Mouse (Mus musculus) liver, postnatal 0 days (tissue): Measurements from ENCODE around the gene Thbs2.

Experiments
- CTCF ChIP-seq: sonication (generic); IDR thresholded peaks from 2 replicates; pipeline ENCODE4 v1.5.1; 2016; ENCODE audit warnings: antibody characterized with exemption, low read depth
- EP300 ChIP-seq: IDR thresholded peaks from 2 replicates; pipeline ENCODE4 v1.6.1; 2016; ENCODE audit warnings: antibody characterized with exemption, low read depth, mild to moderate bottlenecking

GRCm38 (mm10) chr17:14720912-14721311, 26.9 kb upstream of the Thbs2 start:
- TF ChIP-seq CTCF (no peak), EP300 (no peak)
